Mouse (Mus musculus): ENCODE measurements around the gene 2410137M14Rik.
A peak's percentile ranks its signal among the peaks of the same experiment; 100 is the strongest.

Gene 2410137M14Rik

GRCm38 (mm10) chr17:36948286-36948685 is 32.8 kb downstream of the 2410137M14Rik start:
- no peak for DNase-seq (ENCODE audit: low spot score)

GRCm38 (mm10) chr17:36947051-36947819 is 33.8 kb downstream of the 2410137M14Rik start:
- DNase-seq (ENCODE audit: low spot score), result peak; percentile 63

GRCm38 (mm10) chr17:36944121-36944775 is 36.8 kb downstream of the 2410137M14Rik start:
- DNase-seq (ENCODE audit: low spot score), result peak; percentile 9

GRCm38 (mm10) chr17:36943691-36944090 is 37.3 kb downstream of the 2410137M14Rik start:
- no peak for DNase-seq (ENCODE audit: low spot score)

GRCm38 (mm10) chr17:36942791-36943471 is 38.1 kb downstream of the 2410137M14Rik start, which contains the start of gene Rnf39:
Gene Rnf39, plus strand, starts transcription at chr17:36942918.
- DNase-seq (ENCODE audit: low spot score), result no peak

GRCm38 (mm10) chr17:36942391-36942790 is 38.6 kb downstream of the 2410137M14Rik start:
- DNase-seq (ENCODE audit: low spot score), result no peak

GRCm38 (mm10) chr17:36938056-36938455 is 43.0 kb downstream of the 2410137M14Rik start:
- no peak for DNase-seq (ENCODE audit: low spot score)

- no peak for DNase-seq (ENCODE audit: low spot score)
Observed at GRCm38 (mm10) chr17:36931806-36932205, 49.2 kb downstream of the 2410137M14Rik start.

- no peak for DNase-seq (ENCODE audit: low spot score)
Observed at GRCm38 (mm10) chr17:36931130-36931529, 49.9 kb downstream of the 2410137M14Rik start.

GRCm38 (mm10) chr17:36930233-36930632 is 50.8 kb downstream of the 2410137M14Rik start:
- no peak for DNase-seq (ENCODE audit: low spot score)

- DNase-seq (ENCODE audit: low spot score), result no peak
Observed at GRCm38 (mm10) chr17:36929236-36929932, 51.7 kb downstream of the 2410137M14Rik start.

Data from embryo, embryonic 10 days (tissue).